Mouse (Mus musculus) Patski (cell line): Measurements from ENCODE around the gene Cux1. TPM values are rescaled to one million over a fixed set of nuclear protein-coding genes. Genes with fewer than 3 reads are reported as not detected.

Experiments used
- ATAC-seq: fragments of 100-300 bp; one replicate; pipeline ENCODE4 v1.8.0; 2021
- CTCF ChIA-PET: fragments of 350-600 bp; sonication (Branson Sonifier 250); formaldehyde crosslinking; loops from one replicate; lab custom pipeline; 2022; ENCODE audit warnings: inconsistent platforms; lab: Charles Lee
- POLR2A ChIA-PET: fragments of 350-600 bp; sonication (Branson Sonifier 250); formaldehyde crosslinking; loops from one replicate; lab custom pipeline; 2022; ENCODE audit warnings: antibody characterized with exemption, inconsistent platforms; lab: Charles Lee
- DNase-seq: peaks from one replicate; pipeline ENCODE4 v3.0.0-alpha.2; 2011; ENCODE audit warnings: low read depth, low spot score
- H3K27me3 ChIP-seq: fragments of 371-371 bp; one replicate; pipeline ENCODE4 v1.5.1; 2021
- CTCF ChIP-seq: fragments of 100-300 bp; IDR thresholded peaks from one replicate; pipeline ENCODE4 v1.5.1; 2021
- in situ Hi-C: fragments of 300-500 bp; cut with MboI; formaldehyde crosslinking; loops from 3 replicates; pipeline ENCODE4 v1.11.1; 2018; ENCODE audit warnings: low pct_unique_long_range_greater_than_20kb, mixed read lengths
- polyA plus RNA-seq: library from polyadenylated mRNA; unstranded; gene quantifications from one replicate; pipeline ENCODE4 v1.2.3, GENCODE M21; 2021

Gene Cux1
- polyA plus RNA-seq, 1 experiment from 2014 or later: 166 TPM

GRCm38 (mm10) chr5:136458102-136458863 lies 109.0 kb downstream of the Cux1 start:
- peak; percentile 20 for ATAC-seq

GRCm38 (mm10) chr5:136456395-136456794 lies 110.9 kb downstream of the Cux1 start:
- ATAC-seq (no peak), DNase-seq (no peak)
- CTCF ChIA-PET: interaction anchor here (0.6 kb wide), 1 partner anchor 13 kb away, joined by 3 read pairs; no protein-coding TSS in a partner anchor
- POLR2A ChIA-PET: interaction anchor here (1.5 kb wide), 1 partner anchor 12 kb away, joined by 4 read pairs; no protein-coding TSS in a partner anchor
- no peak for TF ChIP-seq CTCF
- no peaks in the 10 kb centered on the region for H3K27me3 ChIP-seq
- in situ Hi-C loops: no loop called here

More at GRCm38 (mm10) chr5:136458102-136458863, 109.0 kb downstream of the Cux1 start:
- DNase-seq: no peak
- no peaks in the 10 kb centered on the region for H3K27me3 ChIP-seq
- CTCF ChIA-PET: interaction anchor here (1.3 to 1.9 kb wide), 2 partner anchors 10 to 31 kb away, joined by 3 to 4 read pairs; no protein-coding TSS in a partner anchor
- POLR2A ChIA-PET: interaction anchor here (0.6 to 1.5 kb wide), 5 partner anchors 16 to 41 kb away, joined by 3 to 4 read pairs (median 3); no protein-coding TSS in a partner anchor
- in situ Hi-C loops: no loop called here
- no peak for TF ChIP-seq CTCF

DNA sequence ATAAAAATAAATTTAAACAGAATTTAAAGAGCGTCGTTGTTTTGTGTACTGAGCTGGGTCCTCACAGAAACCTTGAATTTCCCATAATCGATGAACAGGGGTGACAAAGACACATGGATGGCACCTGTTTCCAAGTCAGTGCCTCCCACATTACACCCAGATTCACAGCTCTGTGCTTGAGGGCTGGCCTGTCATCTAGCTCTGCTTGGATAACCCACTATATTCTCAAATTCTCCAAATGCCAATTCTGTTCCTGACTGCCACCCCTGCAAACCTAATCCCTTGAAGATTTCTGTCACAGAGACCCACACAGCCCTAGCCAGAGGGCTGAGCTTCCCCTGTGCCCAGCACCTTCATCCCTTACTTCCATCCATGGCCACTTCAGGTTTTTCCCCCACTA lies 114.6 kb downstream of the Cux1 start:
- DNase-seq: no peak
- POLR2A ChIA-PET: interaction anchor here (1.2 to 1.7 kb wide), 2 partner anchors 9 to 12 kb away, joined by 3 read pairs; no protein-coding TSS in a partner anchor

GRCm38 (mm10) chr5:136449801-136450200 lies 117.5 kb downstream of the Cux1 start:
- DNase-seq (no peak), ATAC-seq (no peak)
- POLR2A ChIA-PET: no interaction called here
- CTCF ChIA-PET: interaction anchor here (0.8 to 1.3 kb wide), 2 partner anchors 14 to 20 kb away, joined by 3 read pairs; no protein-coding TSS in a partner anchor
- in situ Hi-C loops: no loop called here
- TF ChIP-seq CTCF: no peak
- H3K27me3 ChIP-seq: no peaks in the 10 kb centered on the region

More for the DNA sequence above, 114.6 kb downstream of the Cux1 start:
- ATAC-seq: no peak
- no peak for TF ChIP-seq CTCF
- H3K27me3 ChIP-seq: no peaks in the 10 kb centered on the region
- CTCF ChIA-PET: interaction anchor here (1.3 to 2.8 kb wide), 4 partner anchors 9 to 66 kb away, joined by 3 to 9 read pairs (median 7); no protein-coding TSS in a partner anchor
- in situ Hi-C loops: no loop called here

GRCm38 (mm10) chr5:136445967-136446366 lies 121.3 kb downstream of the Cux1 start:
- in situ Hi-C loops: no loop called here
- no peaks in the 10 kb centered on the region for H3K27me3 ChIP-seq
- DNase-seq (no peak), ATAC-seq (no peak)
- ChIA-PET POLR2A (interaction anchor here (0.9 to 1.8 kb wide), 3 partner anchors 10 to 22 kb away, joined by 3 to 4 read pairs (median 3); no protein-coding TSS in a partner anchor), CTCF (interaction anchor here (0.8 to 3.0 kb wide), 3 partner anchors 13 to 19 kb away, joined by 3 to 9 read pairs (median 5); no protein-coding TSS in a partner anchor)
- TF ChIP-seq CTCF: no peak

GRCm38 (mm10) chr5:136442238-136443187 lies 124.8 kb downstream of the Cux1 start:
- in situ Hi-C loops: no loop called here
- no peak for TF ChIP-seq CTCF
- H3K27me3 ChIP-seq: no peaks in the 10 kb centered on the region
- POLR2A ChIA-PET: interaction anchor here (1.1 kb wide), 1 partner anchor 11 kb away, joined by 3 read pairs; no protein-coding TSS in a partner anchor
- no peak for DNase-seq
- CTCF ChIA-PET: interaction anchor here (0.9 to 2.0 kb wide), 3 partner anchors 11 to 118 kb away, joined by 3 to 6 read pairs (median 3); no protein-coding TSS in a partner anchor
- no peak for ATAC-seq

- TF ChIP-seq CTCF: no peak
- H3K27me3 ChIP-seq: no peaks in the 10 kb centered on the region
- no peak for ATAC-seq
- ChIA-PET CTCF (interaction anchor here (0.8 to 1.5 kb wide), 3 partner anchors 11 to 39 kb away, joined by 3 to 4 read pairs (median 3); no protein-coding TSS in a partner anchor), POLR2A (no interaction called here)
- in situ Hi-C loops: no loop called here
- DNase-seq: no peak
Observed at GRCm38 (mm10) chr5:136429647-136430046, 137.6 kb downstream of the Cux1 start.

DNA sequence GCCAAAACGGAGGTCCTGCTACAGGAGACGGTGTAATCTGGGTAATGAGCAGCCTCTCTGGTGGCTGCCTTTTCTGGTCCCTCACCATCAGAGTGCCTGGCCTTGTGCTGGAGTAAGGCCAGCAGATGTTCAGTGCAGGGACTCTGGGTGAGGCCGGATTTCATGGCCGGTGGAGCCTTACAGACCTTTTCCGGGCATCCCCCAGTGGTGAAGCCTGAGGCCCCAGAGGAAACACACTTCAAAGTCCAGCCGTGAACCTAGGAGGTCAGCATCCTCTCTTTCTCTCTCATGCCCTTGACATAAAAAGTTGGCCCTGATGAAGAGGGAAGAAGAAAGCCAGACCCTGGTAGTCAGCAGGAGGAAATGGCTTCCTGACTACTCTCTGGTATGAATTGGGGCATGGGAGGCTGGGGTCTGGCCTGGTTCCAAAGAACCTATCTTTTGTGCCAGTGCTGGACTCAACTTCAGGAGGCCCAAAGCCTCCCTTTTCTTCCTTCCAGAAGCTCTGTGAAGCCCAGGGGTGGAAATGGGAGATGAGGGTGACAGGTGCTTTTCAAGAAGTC lies 138.7 kb downstream of the Cux1 start:
- ChIA-PET POLR2A (no interaction called here), CTCF (no interaction called here)
- DNase-seq: no peak
- no peaks in the 10 kb centered on the region for H3K27me3 ChIP-seq
- TF ChIP-seq CTCF: no peak
- in situ Hi-C loops: no loop called here
- peak; percentile 37 for ATAC-seq

- in situ Hi-C loops: no loop called here
Observed at GRCm38 (mm10) chr5:136427772-136428497, 139.4 kb downstream of the Cux1 start.

More at GRCm38 (mm10) chr5:136427772-136428497, 139.4 kb downstream of the Cux1 start:
- ChIA-PET POLR2A (interaction anchor here (0.8 to 1.2 kb wide), 2 partner anchors 11 to 138 kb away, joined by 5 read pairs; no protein-coding TSS in a partner anchor), CTCF (interaction anchor here (0.9 kb wide), 1 partner anchor 13 kb away, joined by 3 read pairs; no protein-coding TSS in a partner anchor)
- TF ChIP-seq CTCF: no peak
- ATAC-seq (no peak), DNase-seq (no peak)
- no peaks in the 10 kb centered on the region for H3K27me3 ChIP-seq
